Mouse (Mus musculus) brain, embryonic 14.5 days (tissue): ENCODE measurements around the gene Nos1.

Source experiments
- CTCF ChIP-seq: fragments of 200-500 bp; IDR thresholded peaks from 2 replicates; pipeline ENCODE4 v1.5.1; 2012; ENCODE audit warnings: inconsistent platforms, mild to moderate bottlenecking, moderate library complexity, borderline replicate concordance; ENCODE audit not compliant: insufficient read depth, insufficient read length; ENCODE audit errors: extremely low read depth
- POLR2A ChIP-seq: fragments of 200-500 bp; IDR thresholded peaks from 2 replicates; pipeline ENCODE4 v1.6.1; 2012; ENCODE audit warnings: mild to moderate bottlenecking, inconsistent platforms, borderline replicate concordance; ENCODE audit not compliant: poor library complexity, insufficient read depth, insufficient read length, severe bottlenecking; ENCODE audit errors: extremely low read depth

DNA sequence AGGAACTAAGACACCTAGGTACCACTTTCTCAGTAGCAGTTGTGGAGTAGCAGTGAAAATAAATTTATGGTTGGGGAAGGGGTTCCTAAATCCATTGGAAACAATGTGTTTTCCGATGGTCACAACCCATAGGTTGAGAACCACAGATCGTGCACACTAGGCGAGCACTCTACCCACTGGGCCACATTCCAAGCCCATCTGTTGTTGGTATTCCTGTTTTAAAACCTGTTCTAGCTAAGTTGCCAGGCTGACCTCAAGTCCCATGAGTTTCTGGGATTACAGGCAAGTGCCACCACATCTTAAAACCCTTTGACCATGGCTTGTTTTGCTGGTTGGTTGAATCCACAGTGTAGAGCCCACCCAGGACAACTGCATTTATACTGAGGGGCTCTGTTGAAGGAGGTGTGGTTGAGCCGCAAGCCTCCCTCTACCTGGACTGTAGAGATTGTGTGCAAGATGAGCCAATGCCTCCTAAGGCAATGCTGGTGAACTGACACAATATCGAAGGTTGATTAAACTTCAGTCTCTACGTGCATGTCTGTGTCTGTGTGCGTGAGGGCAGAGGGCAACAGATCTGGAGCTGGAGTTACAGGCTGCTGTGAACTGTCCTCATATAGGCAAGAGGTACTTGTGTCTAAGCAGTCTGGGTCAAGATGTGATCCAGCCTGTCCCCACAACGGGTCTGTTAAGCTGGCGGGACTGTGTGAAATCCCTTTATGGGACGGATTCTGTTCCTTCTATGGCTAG, 189.0 kb downstream of the Nos1 start:
- TF ChIP-seq CTCF (no peak), POLR2A (no peak)
